Mouse (Mus musculus) megakaryocyte, embryonic 14.5 days (primary cell): ENCODE data around the gene Hist1h2bq.

ENCODE experiments used
- FLI1 ChIP-seq: IDR thresholded peaks from 2 replicates; pipeline ENCODE4 v1.6.1; 2012; ENCODE audit warnings: low read length, inconsistent platforms, mixed read lengths
- GATA1 ChIP-seq: IDR thresholded peaks from 3 replicates; pipeline ENCODE4 v1.6.1; 2012; ENCODE audit warnings: mixed read lengths, low read length, inconsistent platforms, borderline replicate concordance

- TF ChIP-seq GATA1 (no peak), FLI1 (no peak)
Observed at GRCm38 (mm10) chr13:21847883-21848282, 37.9 kb upstream of the Hist1h2bq start.
